Mouse (Mus musculus) Patski (cell line): Measurements from ENCODE around the gene Kalrn. TPM values are rescaled to one million over a fixed set of nuclear protein-coding genes. Genes with fewer than 3 reads are reported as not detected.
A peak's percentile ranks its signal among the peaks of the same experiment; 100 is the strongest.

Source experiments
- ATAC-seq: fragments of 100-300 bp; one replicate; pipeline ENCODE4 v1.8.0; 2021
- CTCF ChIA-PET: fragments of 350-600 bp; sonication (Branson Sonifier 250); formaldehyde crosslinking; loops from one replicate; lab custom pipeline; 2022; ENCODE audit warnings: inconsistent platforms; lab: Charles Lee
- POLR2A ChIA-PET: fragments of 350-600 bp; sonication (Branson Sonifier 250); formaldehyde crosslinking; loops from one replicate; lab custom pipeline; 2022; ENCODE audit warnings: antibody characterized with exemption, inconsistent platforms; lab: Charles Lee
- DNase-seq: peaks from one replicate; pipeline ENCODE4 v3.0.0-alpha.2; 2011; ENCODE audit warnings: low read depth, low spot score
- H3K27me3 ChIP-seq: fragments of 371-371 bp; one replicate; pipeline ENCODE4 v1.5.1; 2021
- CTCF ChIP-seq: fragments of 100-300 bp; IDR thresholded peaks from one replicate; pipeline ENCODE4 v1.5.1; 2021
- in situ Hi-C: fragments of 300-500 bp; cut with MboI; formaldehyde crosslinking; loops from 3 replicates; pipeline ENCODE4 v1.11.1; 2018; ENCODE audit warnings: low pct_unique_long_range_greater_than_20kb, mixed read lengths
- polyA plus RNA-seq: library from polyadenylated mRNA; unstranded; gene quantifications from one replicate; pipeline ENCODE4 v1.2.3, GENCODE M21; 2021

The Kalrn gene
- polyA plus RNA-seq, 1 experiment from 2014 or later, result 25.1 TPM

GRCm38 (mm10) chr16:33944772-33945171, 628.6 kb downstream of the Kalrn start:
- DNase-seq (no peak), ATAC-seq (no peak)
- in situ Hi-C loops, result no loop called here
- ChIA-PET POLR2A (interaction anchor here (0.6 kb wide), 1 partner anchor 134 kb away, joined by 3 read pairs; no protein-coding TSS in a partner anchor), CTCF (interaction anchor here (1.2 kb wide), 1 partner anchor 29 kb away, joined by 3 read pairs; no protein-coding TSS in a partner anchor)
- TF ChIP-seq CTCF, result no peak
- no peaks in the 10 kb centered on the region for H3K27me3 ChIP-seq

DNA sequence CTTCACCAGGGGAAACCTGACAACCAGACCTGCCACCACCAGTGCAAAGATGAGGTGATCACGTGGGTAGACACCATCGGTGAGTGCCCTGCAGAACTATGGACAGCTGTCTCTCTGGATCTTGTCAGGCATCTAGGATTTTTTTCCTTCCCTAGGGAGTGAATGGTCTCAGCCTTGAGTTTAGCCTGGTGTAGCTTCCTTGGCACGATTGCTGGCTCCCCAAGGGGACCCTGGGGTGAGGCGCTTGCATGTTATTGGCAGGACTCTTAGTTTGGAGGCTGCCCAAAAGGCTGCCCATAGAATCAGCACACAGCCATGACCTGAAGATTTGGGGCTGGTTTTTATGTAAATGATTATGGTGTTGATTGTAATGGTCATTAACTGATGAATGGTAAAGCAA, 629.2 kb downstream of the Kalrn start:
- no peaks in the 10 kb centered on the region for H3K27me3 ChIP-seq
- DNase-seq, result no peak
- CTCF ChIA-PET, result interaction anchor here (1.2 kb wide), 1 partner anchor 28 kb away, joined by 3 read pairs; no protein-coding TSS in a partner anchor
- in situ Hi-C loops, result no loop called here
- no peak for ATAC-seq
- TF ChIP-seq CTCF, result no peak
- POLR2A ChIA-PET, result interaction anchor here (0.9 kb wide), 1 partner anchor 27 kb away, joined by 5 read pairs; no protein-coding TSS in a partner anchor

GRCm38 (mm10) chr16:33943388-33943787, 629.9 kb downstream of the Kalrn start:
- TF ChIP-seq CTCF, result no peak
- CTCF ChIA-PET, result no interaction called here
- no peak for ATAC-seq
- DNase-seq, result no peak
- POLR2A ChIA-PET, result interaction anchor here (0.9 kb wide), 1 partner anchor 26 kb away, joined by 5 read pairs; no protein-coding TSS in a partner anchor
- in situ Hi-C loops, result no loop called here
- no peaks in the 10 kb centered on the region for H3K27me3 ChIP-seq

- POLR2A ChIA-PET, result no interaction called here
- ATAC-seq, result no peak
Observed at GRCm38 (mm10) chr16:33942341-33942740, 631.0 kb downstream of the Kalrn start.

GRCm38 (mm10) chr16:33941271-33941781, 632.0 kb downstream of the Kalrn start:
- DNase-seq, result peak; percentile 37
- ChIA-PET CTCF (no interaction called here), POLR2A (no interaction called here)
- peak; percentile 26 for ATAC-seq
- in situ Hi-C loops, result no loop called here
- TF ChIP-seq CTCF, result no peak
- no peaks in the 10 kb centered on the region for H3K27me3 ChIP-seq

More at GRCm38 (mm10) chr16:33942341-33942740, 631.0 kb downstream of the Kalrn start:
- no peaks in the 10 kb centered on the region for H3K27me3 ChIP-seq
- TF ChIP-seq CTCF, result no peak
- in situ Hi-C loops, result no loop called here
- DNase-seq, result no peak
- CTCF ChIA-PET, result no interaction called here

DNA sequence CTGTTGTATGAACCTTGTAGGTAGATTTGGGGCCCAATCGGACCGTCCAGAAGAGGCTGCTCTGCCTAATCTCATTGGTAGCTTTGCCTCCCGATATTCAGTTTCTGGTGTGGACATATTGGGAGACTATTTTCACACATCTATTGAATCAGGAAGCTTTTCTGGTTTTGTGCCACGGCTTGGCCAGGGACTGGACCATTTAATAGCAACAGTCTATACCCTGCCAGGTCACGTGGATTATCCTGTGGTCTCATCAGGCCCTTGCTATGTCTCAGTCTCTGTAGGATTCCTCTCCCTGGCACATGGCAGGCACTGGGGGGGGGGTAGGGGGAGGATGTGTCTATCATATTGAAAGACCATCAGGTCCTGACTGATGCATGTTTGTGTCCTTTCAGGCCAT, 633.2 kb downstream of the Kalrn start:
- TF ChIP-seq CTCF, result no peak
- CTCF ChIA-PET, result no interaction called here
- POLR2A ChIA-PET, result interaction anchor here (0.7 kb wide), 1 partner anchor 22 kb away, joined by 3 read pairs; no protein-coding TSS in a partner anchor
- H3K27me3 ChIP-seq, result no peaks in the 10 kb centered on the region
- DNase-seq (no peak), ATAC-seq (no peak)
- in situ Hi-C loops, result no loop called here

GRCm38 (mm10) chr16:33939636-33940035, 633.7 kb downstream of the Kalrn start:
- ChIA-PET CTCF (no interaction called here), POLR2A (interaction anchor here (0.5 kb wide), 1 partner anchor 158 kb away, joined by 3 read pairs; no protein-coding TSS in a partner anchor)
- ATAC-seq (no peak), DNase-seq (no peak)
- H3K27me3 ChIP-seq, result no peaks in the 10 kb centered on the region
- TF ChIP-seq CTCF, result no peak
- in situ Hi-C loops, result no loop called here

- CTCF ChIA-PET, result no interaction called here
- no peak for DNase-seq
- ATAC-seq, result no peak
- TF ChIP-seq CTCF, result no peak
- POLR2A ChIA-PET, result interaction anchor here (0.5 kb wide), 1 partner anchor 157 kb away, joined by 3 read pairs; no protein-coding TSS in a partner anchor
- in situ Hi-C loops, result no loop called here
- H3K27me3 ChIP-seq, result no peaks in the 10 kb centered on the region
Observed at GRCm38 (mm10) chr16:33939133-33939531, 634.2 kb downstream of the Kalrn start.

- DNase-seq, result no peak
- CTCF ChIA-PET, result no interaction called here
Observed at GRCm38 (mm10) chr16:33938311-33939132, 634.8 kb downstream of the Kalrn start.

GRCm38 (mm10) chr16:33937567-33937966, 635.8 kb downstream of the Kalrn start:
- no peak for TF ChIP-seq CTCF
- in situ Hi-C loops, result no loop called here
- H3K27me3 ChIP-seq, result no peaks in the 10 kb centered on the region
- DNase-seq (no peak), ATAC-seq (no peak)
- ChIA-PET POLR2A (no interaction called here), CTCF (interaction anchor here (1.0 to 1.4 kb wide), 2 partner anchors 10 to 13 kb away, joined by 3 to 4 read pairs; no protein-coding TSS in a partner anchor)

More at GRCm38 (mm10) chr16:33938311-33939132, 634.8 kb downstream of the Kalrn start:
- no peak for ATAC-seq
- in situ Hi-C loops, result no loop called here
- TF ChIP-seq CTCF, result no peak
- POLR2A ChIA-PET, result no interaction called here
- H3K27me3 ChIP-seq, result no peaks in the 10 kb centered on the region
